Mouse (Mus musculus) kidney, adult 2 months (tissue): ENCODE data around the gene Id4.

Source experiments
- CTCF ChIP-seq: fragments of 200-500 bp; conservative IDR thresholded peaks from 2 replicates; pipeline ENCODE4 v1.5.1; 2011; ENCODE audit warnings: low read depth, mild to moderate bottlenecking, control low read depth, low read length, moderate library complexity, mixed read lengths; ENCODE audit not compliant: insufficient read depth, insufficient read length
- POLR2A ChIP-seq: fragments of 200-500 bp; IDR thresholded peaks from one replicate; pipeline ENCODE4 v1.6.1; 2011; ENCODE audit warnings: low read depth, low read length, control low read depth

DNA sequence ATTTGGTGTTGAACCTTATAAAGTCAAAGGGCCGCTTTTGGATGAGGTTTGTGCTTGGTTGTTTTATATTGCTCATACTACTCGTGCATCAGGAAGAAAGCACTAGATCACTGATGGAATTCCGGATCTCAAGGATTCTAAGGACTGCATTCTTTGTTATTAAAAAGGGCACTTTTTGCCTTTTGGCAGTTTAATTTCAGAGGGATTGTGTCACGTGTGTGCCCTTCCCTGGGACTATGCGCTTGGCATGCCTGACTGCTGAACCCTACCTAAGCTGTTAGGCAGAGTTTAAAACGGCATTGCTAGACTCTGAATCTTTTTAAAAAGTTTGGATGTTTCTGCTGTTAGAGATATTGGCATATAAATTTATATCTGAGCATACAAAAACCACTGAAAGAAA lies 4.0 kb downstream of the Id4 start:
- TF ChIP-seq CTCF (no peak), POLR2A (no peak)
